Mouse (Mus musculus) G1E-ER4 (cell line): Measurements from ENCODE around the gene Tnnt1. TPM values are rescaled to one million over a fixed set of nuclear protein-coding genes. Genes with fewer than 3 reads are reported as not detected.

ENCODE experiments used
- GATA1 ChIP-seq: IDR thresholded peaks from one replicate; pipeline ENCODE4 v1.8.0; 2012; ENCODE audit warnings: low read length, inconsistent platforms
- polyA plus RNA-seq: library from polyadenylated mRNA; stranded (reverse); fragments of >175 nt; gene quantifications from 2 replicates; pipeline ENCODE4 v1.2.3, GENCODE M21; 2012

Gene Tnnt1
- polyA plus RNA-seq, result 0.11 and 0.14 TPM in 2 replicates

DNA sequence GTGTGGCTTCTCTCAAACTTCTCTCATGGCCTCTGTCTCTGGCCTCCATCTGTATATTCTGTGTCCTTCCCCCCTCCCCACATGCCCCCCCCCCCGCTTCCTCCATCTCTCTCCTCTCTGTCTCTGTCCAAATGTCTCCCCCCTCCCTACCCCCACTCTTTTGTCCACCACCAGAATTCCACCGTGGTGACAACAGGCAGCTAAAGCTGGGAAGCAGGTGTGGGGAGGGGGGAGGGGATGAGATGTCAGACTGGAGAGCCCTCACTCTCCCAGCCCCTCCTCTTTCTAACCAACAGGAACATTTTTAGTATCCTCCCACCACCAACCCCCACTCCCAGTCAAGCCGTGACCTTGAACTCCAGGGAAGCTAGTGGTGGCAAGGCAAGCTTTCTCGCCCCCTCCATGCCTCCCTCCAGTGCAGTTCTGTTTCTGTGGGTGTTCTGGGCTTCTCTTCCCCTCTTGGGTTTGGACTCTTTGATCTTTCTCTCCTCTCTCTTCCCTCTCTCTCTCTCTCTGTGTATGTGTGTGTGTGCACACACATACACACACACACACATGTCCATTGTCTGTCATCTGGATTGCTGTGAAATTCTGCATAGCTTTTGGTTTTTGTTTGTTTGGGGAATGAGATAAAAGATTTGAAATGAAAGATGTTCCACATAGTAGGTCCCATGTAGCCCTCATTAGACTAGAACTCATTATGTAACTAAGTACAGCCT lies at the start of gene Tnnt1:
Tnnt1 (minus strand) TSS at position 51 of the 719 bp plus-strand sequence.
- no peak for TF ChIP-seq GATA1

DNA sequence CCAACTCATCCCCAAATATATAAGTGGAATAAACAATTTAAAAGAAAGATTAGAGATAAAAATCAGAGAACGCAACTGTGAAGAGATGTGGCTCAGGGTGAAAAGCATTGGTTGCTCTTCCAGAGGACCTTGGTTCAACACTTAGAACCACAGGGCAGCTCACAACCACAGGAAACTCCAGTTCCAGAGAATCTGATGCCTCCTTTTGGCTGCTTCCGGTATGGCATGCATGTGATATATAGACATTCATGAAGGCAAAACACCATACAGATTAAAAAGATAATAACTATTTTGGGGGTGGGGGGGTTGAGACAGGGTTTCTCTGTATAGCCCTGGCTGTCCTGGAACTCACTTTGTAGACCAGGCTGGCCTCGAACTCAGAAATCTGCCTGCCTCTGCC lies 46.5 kb upstream of the Tnnt1 start:
- TF ChIP-seq GATA1, result no peak

DNA sequence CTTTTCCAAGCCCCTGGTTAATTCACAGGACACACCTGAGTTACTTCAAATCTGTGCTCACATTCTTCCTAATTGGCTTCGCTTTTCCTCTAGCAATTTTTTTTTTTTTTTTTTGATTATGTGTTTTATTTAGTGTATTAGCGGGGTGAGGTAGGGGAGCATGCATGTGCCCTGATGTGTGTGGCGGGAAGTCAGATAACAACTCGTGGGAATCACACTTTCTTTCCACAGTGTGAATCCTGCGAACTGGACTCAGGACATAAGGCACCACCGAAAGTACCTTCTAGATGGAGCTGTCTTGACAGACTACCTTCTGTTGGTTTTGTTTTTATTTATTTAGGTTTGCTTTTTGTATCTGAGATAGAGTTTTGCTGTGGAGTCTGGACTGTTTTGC lies 41.0 kb upstream of the Tnnt1 start:
- TF ChIP-seq GATA1, result no peak

DNA sequence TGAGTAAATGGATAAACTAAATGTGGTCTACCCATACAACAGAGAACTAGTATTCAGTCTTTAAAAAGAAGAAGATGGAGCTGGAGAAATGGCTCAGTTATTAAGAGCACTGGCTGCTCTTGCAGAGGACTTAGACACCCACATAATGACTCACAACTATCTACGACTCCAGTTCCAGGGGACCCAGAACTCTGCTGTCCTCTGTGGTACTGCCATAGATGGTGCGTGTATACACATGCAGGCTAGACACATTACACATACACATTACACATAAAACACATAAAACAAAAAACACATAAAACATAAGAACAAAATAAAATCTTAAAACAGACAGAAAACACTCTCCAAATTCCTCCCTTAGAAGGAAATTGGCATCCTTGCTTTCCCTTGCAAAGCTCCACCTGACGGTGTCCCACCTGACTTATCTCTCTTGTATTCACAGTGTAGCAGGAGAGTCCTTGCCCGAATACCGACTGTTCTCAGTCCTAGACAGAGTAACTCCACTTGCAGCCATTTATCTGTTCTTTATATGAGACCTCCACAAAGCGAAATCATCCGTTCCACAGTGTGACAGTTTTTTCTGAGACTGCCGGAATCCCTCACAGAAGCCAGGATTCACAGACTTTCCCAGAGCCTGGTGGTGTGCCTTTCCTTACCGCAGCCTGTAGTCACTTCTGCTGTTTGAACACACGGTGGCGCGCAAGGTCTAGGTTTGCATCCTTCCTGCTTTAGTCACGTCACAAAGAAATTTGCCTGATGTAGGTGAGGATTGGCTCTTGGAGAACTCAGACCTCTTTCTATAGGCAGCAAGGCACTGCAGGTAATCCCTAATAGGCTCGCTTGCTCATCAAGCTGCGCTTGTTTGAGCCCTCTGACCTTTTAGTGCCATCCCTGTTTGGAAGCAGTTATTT lies 40.3 kb upstream of the Tnnt1 start:
- TF ChIP-seq GATA1, result no peak

DNA sequence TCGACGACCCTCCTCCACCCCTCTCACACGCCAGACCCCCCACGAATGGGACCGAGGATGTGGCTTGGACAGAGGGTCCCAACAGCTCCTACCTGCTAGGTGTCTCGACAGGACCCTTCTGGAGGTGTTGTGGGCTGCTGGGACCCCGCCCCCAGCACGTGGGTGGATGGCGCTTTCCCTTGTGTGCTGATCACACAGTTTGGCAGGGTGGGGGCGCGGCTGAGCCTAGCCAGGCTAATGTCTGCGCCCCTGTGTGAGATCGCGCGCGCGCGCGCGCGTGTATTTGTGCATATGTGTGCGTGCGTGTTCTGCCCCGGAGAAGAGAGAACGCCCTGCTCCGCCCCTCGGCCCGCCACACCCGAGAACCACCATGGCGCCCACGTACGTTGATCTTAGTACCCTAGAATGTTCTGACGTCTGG lies 31.0 kb upstream of the Tnnt1 start, which contains the start of gene Syt5:
Syt5 (minus strand) TSS at position 321 of the 421 bp plus-strand sequence.
- no peak for TF ChIP-seq GATA1

DNA sequence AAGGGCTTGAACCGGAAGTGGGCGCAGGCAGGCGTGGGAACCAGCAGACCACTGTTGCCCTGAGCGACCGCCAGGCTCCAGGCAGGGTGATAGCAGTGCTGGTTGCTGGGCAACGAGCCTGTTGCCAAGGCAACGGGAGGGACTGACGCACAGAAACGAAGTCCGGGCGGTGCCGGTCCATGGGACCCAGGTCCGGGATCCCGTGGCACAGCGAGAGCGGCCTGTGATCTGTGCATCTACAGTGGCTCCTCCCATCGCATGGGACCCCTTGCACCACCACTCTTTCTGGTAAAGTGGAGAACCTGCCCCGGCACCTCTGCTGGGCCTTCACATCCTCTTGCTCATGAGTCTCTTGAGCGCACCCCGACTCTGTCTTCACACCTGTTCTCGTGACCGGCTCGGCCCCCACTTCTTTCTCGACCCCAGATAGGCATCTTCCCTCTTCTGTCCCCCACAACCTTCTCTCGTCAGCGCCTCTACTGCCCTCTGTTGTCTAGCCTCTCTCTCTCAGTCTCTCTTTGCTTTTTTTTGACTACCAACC lies 30.5 kb upstream of the Tnnt1 start:
- TF ChIP-seq GATA1, result no peak

DNA sequence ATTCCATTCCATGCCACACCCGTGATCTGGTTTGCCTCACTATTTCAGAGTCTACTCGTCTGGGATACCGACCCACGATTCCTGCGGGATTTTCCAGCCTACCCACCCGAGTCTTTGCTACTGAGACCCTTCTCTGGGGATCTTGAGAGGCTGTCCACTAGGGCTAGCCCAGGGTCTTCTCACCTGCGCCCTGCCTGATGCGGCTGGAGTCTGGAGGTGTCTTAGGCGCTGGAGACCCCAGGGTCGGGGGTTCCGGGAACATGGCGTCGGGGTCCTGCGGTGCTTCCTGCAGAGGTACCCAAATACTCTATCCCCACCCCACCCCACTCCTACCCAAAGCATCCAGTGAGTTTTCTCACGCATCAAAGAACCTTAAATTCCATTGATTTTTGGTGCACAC lies 29.9 kb upstream of the Tnnt1 start:
- TF ChIP-seq GATA1, result no peak

DNA sequence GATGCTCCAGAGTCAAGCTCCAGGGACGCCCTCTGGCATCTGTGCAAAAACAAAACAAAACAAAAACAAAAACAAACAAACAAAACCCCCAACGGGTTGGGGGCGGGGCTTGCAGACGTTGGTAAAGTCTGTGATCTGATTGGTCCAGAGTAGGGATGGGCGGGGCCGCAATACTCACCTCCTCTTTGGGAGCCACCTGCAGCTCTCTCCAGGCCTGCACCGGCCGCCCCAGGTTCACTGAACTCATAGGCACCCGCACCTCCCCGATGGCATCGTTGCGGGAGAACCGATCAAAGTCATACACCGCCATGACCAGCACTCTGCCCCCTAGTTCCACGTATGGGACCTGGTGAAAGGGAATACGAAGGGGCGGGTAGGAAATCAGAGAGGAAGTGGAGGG lies 25.8 kb upstream of the Tnnt1 start:
- no peak for TF ChIP-seq GATA1

DNA sequence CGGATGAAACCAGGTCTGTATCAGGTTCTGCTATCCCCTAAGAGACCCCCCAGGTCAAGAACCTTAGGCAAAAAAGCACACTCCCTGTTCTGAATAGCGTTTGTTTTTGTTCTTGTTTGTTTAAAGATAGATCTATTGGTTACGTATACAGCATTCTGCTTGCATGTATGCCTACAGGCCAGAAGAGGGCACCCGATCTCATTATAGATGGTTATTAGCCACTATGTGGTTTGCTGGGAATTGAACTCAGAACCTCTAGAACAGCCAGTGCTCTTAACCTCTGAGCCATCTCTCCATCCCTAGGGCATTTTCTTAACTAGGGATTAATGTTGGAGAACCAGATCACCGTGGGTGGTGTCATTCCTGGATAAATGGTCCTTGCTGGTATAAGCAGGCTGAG lies 25.2 kb upstream of the Tnnt1 start:
- TF ChIP-seq GATA1, result no peak

DNA sequence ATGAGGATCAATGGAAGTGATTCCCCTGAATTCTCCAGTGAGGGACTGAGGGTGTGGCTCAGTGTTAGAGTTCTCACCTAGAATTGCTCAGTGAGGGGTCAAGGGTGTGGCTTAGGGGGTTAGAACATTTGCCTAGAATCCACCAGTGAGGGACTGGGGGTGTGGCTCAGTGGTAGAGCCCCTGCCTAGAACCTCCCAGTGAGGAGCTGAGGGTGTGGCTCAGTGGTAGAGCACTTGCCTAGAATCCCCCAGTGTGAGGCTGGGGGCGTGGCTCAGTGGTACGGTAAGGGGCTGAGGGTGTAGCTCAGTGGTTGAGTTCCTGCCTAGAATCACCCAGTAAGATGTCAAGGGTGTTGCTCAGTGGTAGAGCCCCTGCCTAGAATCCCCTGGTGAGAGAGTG lies 22.8 kb upstream of the Tnnt1 start:
- TF ChIP-seq GATA1, result no peak

DNA sequence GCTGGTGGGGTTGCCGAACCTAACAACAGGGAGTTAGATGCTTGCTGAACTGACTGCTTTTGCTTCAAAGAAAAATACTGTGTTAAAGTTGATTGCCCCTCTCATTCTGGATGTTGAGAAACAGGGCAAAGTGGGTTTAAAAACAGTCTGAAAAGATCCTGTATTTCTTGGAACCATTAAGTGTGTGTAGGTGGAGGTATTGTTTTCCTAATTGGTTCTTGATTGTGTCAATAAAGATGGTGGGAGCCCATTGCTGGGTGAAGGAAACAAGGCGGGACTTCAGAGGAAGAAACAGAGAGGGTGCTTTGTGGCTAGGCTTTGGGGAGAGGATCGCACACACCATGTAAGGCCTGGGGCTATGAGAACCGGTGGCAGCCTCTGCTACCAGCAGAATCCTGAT lies 21.0 kb upstream of the Tnnt1 start:
- TF ChIP-seq GATA1, result no peak

DNA sequence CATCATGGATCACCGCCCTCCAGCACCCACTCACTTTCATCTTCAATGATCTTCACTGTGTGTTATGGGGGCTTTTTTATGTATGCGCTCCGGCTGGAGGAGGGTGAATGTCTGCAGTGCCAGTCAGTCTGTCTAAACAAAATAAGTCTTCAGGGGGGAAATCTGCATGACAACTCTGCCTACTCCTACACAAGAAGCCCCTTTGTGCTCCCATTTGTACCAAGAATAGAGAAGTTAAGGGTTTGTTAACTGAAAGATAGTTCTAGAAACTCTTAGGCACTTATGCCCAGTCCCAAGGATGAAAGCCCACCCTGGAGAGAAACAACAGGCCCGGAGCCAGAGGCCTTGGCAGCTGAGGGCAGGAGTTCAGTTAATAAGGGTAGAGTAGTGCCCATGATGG lies 20.2 kb upstream of the Tnnt1 start:
- TF ChIP-seq GATA1, result no peak

DNA sequence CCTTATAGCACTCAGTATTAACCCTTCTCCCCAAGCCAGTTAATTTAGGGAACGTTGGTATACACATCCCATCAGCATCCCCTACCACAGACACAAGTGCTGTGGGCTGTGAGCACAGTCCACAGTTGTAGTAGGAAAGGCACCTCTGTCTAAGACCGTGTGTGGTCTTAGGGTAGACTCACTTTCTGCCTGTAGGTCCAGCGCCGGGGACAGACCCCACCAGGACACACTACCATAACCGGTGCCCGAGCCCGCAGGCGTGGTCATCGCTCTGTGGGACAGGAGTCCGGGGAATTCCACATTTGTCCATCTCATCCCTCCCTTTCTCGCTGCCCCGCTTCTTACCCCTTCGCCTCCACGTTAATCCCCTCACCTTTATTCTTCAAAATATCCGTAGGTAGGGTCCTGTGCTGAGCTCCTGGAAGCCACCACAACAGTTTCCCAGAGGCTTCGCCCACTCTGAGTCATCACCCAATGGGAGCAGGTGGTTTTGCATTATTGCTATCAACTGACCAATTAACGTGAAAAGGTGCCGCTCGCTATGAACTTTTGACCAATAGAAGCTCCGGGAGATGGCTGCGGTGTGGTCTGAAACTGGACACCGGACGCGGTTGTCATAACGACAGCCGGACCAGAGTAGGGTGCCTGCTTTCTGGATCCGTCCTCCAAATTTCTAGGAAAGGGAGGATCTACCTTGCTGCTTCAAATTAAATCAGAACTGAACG lies 16.0 kb upstream of the Tnnt1 start, which contains the start of gene Dnaaf3:
Dnaaf3 (minus strand) TSS at position 449 of the 725 bp plus-strand sequence.
- no peak for TF ChIP-seq GATA1

DNA sequence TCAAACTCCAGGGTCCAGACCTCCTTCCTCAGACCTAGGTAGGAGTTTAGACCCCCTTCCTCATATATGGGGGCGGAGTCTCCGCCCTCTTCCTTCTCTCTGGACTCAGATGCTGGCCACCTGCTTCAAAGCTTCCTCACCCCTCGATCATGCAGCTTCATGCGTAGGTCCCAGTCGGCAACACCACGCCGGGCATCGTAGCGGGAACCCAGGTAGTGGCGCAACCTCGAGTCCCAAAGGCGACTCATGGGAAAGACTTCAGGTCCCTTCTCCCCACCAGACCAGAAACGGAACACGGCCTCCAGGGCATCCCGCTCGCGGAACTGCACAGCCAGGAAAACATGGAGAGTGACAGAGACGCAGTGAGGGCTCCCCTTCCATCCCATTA lies 11.1 kb upstream of the Tnnt1 start:
- no peak for TF ChIP-seq GATA1
